Mouse (Mus musculus): Measurements from ENCODE around the gene Anapc4. TPM values are rescaled to one million over a fixed set of nuclear protein-coding genes. Genes with fewer than 3 reads are reported as not detected.

Gene Anapc4
- total RNA-seq, 2 experiments from 2014 or later, result 32.2 to 37.6 TPM

Other genes starting within 250 kb of the Anapc4 start
- gene Sepsecs, start 164.3 kb upstream of the Anapc4 start, total RNA-seq (2021), result 1 to 10 TPM; 5.0 to 5.2 TPM
- gene Pi4k2b, start 92.4 kb upstream of the Anapc4 start, total RNA-seq (2021), result 1 to 10 TPM; 1.3 to 1.4 TPM
- gene Zcchc4, start 58.6 kb upstream of the Anapc4 start, total RNA-seq (2021), result 1 to 10 TPM; 3.6 to 5.0 TPM
- gene Slc34a2, start 204.1 kb downstream of the Anapc4 start, total RNA-seq (2021), result not detected